Mouse (Mus musculus) testis, adult 2 months (tissue): ENCODE results near the gene Dtx4.

ENCODE experiments used
- CTCF ChIP-seq: fragments of 200-500 bp; IDR thresholded peaks from 2 replicates; pipeline ENCODE4 v1.5.1; 2012; ENCODE audit warnings: low read depth, mild to moderate bottlenecking, inconsistent platforms, low read length, moderate library complexity; ENCODE audit not compliant: control insufficient read depth, insufficient read depth, insufficient replicate concordance
- POLR2A ChIP-seq: fragments of 200-500 bp; IDR thresholded peaks from 2 replicates; pipeline ENCODE4 v1.6.1; 2012; ENCODE audit warnings: low read depth, mild to moderate bottlenecking, inconsistent platforms, low read length, moderate library complexity; ENCODE audit not compliant: control insufficient read depth

DNA sequence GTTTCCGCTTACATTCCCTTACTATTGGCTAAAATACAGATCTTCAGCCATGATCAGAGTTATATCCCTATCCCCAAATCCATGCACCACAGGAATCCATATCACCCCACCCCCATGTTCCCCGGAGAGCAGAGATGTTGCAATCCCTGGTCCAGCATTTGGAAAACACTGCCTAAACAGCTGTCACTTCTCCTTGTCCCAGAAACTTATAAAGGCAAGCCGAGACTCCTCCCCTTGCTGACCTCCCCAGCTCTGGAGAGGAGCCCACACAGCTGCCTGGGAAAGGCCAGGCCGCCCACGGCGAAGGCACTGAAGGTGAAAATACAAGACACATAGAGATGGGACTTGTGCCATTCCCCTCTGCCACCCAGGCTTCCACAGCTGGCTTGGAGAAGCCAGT, 14.4 kb downstream of the Dtx4 start:
- TF ChIP-seq CTCF (no peak), POLR2A (no peak)
